Mouse (Mus musculus) ES-E14 (cell line): ENCODE measurements at regions not wholly inside any gene's neighbourhood (a gene's known extent, or its start where the extent isn't known, plus 50 kb on each side); places are given as distances from the start of the nearest gene placed in this dataset.

Source experiments
- DNase-seq: peaks from one replicate; pipeline ENCODE4 v3.0.0-alpha.2; 2013; ENCODE audit warnings: low read depth, low spot score
- H3K27ac ChIP-seq: 2 replicates; pipeline ENCODE4 v1.5.1; 2012; ENCODE audit warnings: low read depth, mild to moderate bottlenecking, low read length, moderate library complexity, mixed read lengths; ENCODE audit not compliant: poor library complexity, insufficient read depth, severe bottlenecking
- H3K36me3 ChIP-seq: 2 replicates; pipeline ENCODE4 v1.6.1; 2012; ENCODE audit warnings: mild to moderate bottlenecking, low read length, moderate library complexity, mixed read lengths; ENCODE audit not compliant: control insufficient read depth, poor library complexity, insufficient read depth, severe bottlenecking
- H3K4me1 ChIP-seq, 2 experiments: fragments of 150-350 bp in 1 of 2; sonication (generic) in 1 of 2; 2 replicates each; pipeline ENCODE4 v1.6.1; 2012; ENCODE audit warnings: low read length in 2 of 2, mild to moderate bottlenecking in 1 of 2, mixed read lengths in 1 of 2; ENCODE audit not compliant: control insufficient read depth in 2 of 2, insufficient read depth in 2 of 2, poor library complexity in 1 of 2
- H3K4me3 ChIP-seq, 2 experiments: fragments of 150-350 bp in 1 of 2; sonication (generic) in 1 of 2; 2 replicates each; pipeline ENCODE4 v1.5.1; 2012; ENCODE audit warnings: low read length in 2 of 2, low read depth in 1 of 2, mild to moderate bottlenecking in 1 of 2, mixed read lengths in 1 of 2; ENCODE audit not compliant: insufficient read depth in 1 of 2, poor library complexity in 1 of 2, severe bottlenecking in 1 of 2
- H3K9ac ChIP-seq: 2 replicates; pipeline ENCODE4 v1.6.1; 2012; ENCODE audit warnings: low read depth, mild to moderate bottlenecking, low read length, mixed read lengths; ENCODE audit not compliant: poor library complexity, insufficient read depth, severe bottlenecking
- H3K9me3 ChIP-seq: fragments of 150-350 bp; sonication (generic); 2 replicates; pipeline ENCODE4 v1.6.1; 2012; ENCODE audit warnings: low read depth, mild to moderate bottlenecking, low read length; ENCODE audit not compliant: control insufficient read depth, insufficient read depth
- CHD2 ChIP-seq: IDR thresholded peaks from 2 replicates; pipeline ENCODE4 v1.6.1; 2014; ENCODE audit warnings: mild to moderate bottlenecking, low read depth, low read length, inconsistent platforms
- HCFC1 ChIP-seq: IDR thresholded peaks from 2 replicates; pipeline ENCODE4 v1.6.1; 2012; ENCODE audit warnings: low read length, inconsistent platforms, borderline replicate concordance; ENCODE audit not compliant: insufficient read depth
- MAFK ChIP-seq: IDR thresholded peaks from 2 replicates; pipeline ENCODE4 v1.6.1; 2014; ENCODE audit warnings: mild to moderate bottlenecking, low read depth, low read length, inconsistent platforms; ENCODE audit not compliant: insufficient read depth
- ZC3H11A ChIP-seq: IDR thresholded peaks from 2 replicates; pipeline ENCODE4 v1.6.1; 2012; ENCODE audit warnings: low read depth, mild to moderate bottlenecking, inconsistent platforms, low read length, borderline replicate concordance
- ZNF384 ChIP-seq: IDR thresholded peaks from 2 replicates; pipeline ENCODE4 v1.6.1; 2012; ENCODE audit warnings: low read depth, low read length, inconsistent platforms
- in situ Hi-C, 2 experiments: fragments of 600-800 bp; cut with MboI; formaldehyde crosslinking; loops; one replicate each; pipeline ENCODE4 v1.15.1; 2025; ENCODE audit warnings: low sequenced_read_pairs in 2 of 2, inconsistent platforms in 1 of 2; ENCODE audit not compliant: unreplicated experiment in 2 of 2

- Histone ChIP-seq H3K9me3 (no peaks in the 10 kb centered on the region), H3K4me3 (no peak overlapping the region), H3K27ac (no peak overlapping the region), H3K9ac (no peak overlapping the region), H3K4me1 (no peaks in the 10 kb centered on the region), H3K36me3 (no peaks in the 10 kb centered on the region)
- in situ Hi-C loops = no loop called here
- TF ChIP-seq ZC3H11A (no peak), MAFK (no peak), HCFC1 (no peak), CHD2 (no peak), ZNF384 (no peak)
- DNase-seq = no peak
These were observed 542.7 kb downstream of the Kctd12 start for GRCm38 (mm10) chr14:102439738-102440137.

DNA sequence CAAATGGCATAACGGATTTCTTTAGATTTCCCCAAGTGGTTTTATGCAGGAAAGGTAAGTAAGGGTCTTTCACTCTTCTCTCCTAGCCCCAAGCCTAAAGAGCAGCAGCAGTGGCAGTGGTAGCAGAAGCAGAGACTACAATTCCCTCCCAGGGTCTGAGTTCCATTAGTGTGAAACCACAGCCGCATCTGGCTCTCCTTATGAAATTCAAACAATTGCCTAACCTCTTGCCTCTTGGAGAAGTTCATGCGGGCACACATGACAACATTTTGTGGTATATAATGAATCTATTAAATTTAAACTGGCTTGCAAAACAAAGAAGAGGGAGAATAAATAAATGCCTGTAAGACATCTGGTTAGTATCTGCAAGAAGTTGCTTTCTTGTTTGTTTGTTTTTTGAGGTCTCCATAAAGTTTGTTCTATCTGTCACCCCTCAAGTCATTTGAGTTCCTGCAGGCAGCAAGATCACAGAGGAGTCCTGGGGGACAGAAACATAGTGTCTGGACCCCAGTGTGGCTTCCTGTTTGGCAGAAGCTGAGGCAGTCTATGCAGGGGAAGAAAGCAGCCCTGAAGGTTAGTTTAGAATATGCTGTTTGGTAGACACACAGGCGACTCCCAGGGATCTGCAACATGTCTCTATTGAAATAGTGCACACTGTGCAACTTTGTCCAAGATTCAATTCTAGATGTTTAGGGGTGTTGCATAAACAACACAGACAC, 578.9 kb downstream of the Kctd12 start:
- H3K27ac ChIP-seq = no peak overlapping the region

DNA sequence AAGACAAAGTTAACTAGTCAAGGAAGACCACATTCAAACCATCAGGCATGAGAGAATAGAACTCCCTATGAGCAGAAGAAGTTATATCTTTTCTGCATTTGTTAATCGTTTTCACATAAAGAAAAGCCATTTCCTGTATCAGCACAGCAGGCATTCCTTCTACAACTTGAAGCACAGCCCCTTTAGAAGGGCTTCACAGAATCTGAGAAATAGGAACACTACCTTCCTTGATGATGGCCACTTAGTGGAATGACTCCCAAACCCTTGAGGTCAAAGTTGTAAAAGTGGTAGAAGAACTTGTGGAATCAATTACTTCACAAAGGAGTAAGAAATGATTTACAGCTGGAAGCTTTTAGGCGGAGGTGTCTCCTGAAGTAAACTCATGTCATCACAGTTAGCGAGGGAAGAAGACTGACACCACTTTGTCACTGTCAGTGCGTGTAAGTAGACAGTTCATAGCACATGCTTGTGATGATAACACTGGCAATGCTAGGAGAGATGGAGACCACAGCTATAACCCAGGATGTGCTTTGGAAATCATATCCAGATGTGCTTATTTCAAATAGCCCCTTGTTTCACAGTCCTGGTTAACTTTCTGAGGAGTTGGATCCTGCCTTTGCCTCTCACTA, 580.3 kb downstream of the Kctd12 start:
- TF ChIP-seq CHD2 (no peak), MAFK (no peak), HCFC1 (no peak), ZNF384 (no peak), ZC3H11A (no peak)
- H3K4me3 ChIP-seq = no peak overlapping the region
- no peak for DNase-seq
- H3K27ac ChIP-seq = no peak overlapping the region
- no peaks in the 10 kb centered on the region for H3K4me1 ChIP-seq
- in situ Hi-C loops = no loop called here
- no peak overlapping the region for H3K9ac ChIP-seq
- H3K9me3 ChIP-seq = no peaks in the 10 kb centered on the region
- no peaks in the 10 kb centered on the region for H3K36me3 ChIP-seq

More for the DNA sequence above, 578.9 kb downstream of the Kctd12 start:
- no peak overlapping the region for H3K4me3 ChIP-seq
- TF ChIP-seq ZC3H11A (no peak), MAFK (no peak), ZNF384 (no peak), HCFC1 (no peak)
- H3K9me3 ChIP-seq = no peaks in the 10 kb centered on the region
- in situ Hi-C loops = no loop called here
- no peak overlapping the region for H3K9ac ChIP-seq
- DNase-seq = no peak
- H3K4me1 ChIP-seq = no peaks in the 10 kb centered on the region
- no peaks in the 10 kb centered on the region for H3K36me3 ChIP-seq

GRCm38 (mm10) chr14:102396036-102396734, 586.3 kb downstream of the Kctd12 start:
- in situ Hi-C loops = no loop called here
- H3K4me3 ChIP-seq = no peak overlapping the region
- H3K9ac ChIP-seq = no peak overlapping the region
- no peak overlapping the region for H3K27ac ChIP-seq
- H3K4me1 ChIP-seq = no peaks in the 10 kb centered on the region
- DNase-seq = no peak
- no peak for TF ChIP-seq ZC3H11A
- no peak for TF ChIP-seq HCFC1
- no peak for TF ChIP-seq MAFK
- TF ChIP-seq CHD2 = no peak
- no peak for TF ChIP-seq ZNF384
- H3K9me3 ChIP-seq = no peaks in the 10 kb centered on the region
- no peaks in the 10 kb centered on the region for H3K36me3 ChIP-seq
